ENCODE assay signal across 8 mouse cellular contexts in genomic region chr19:22753311-22753809, GRCm38 (mm10).
A peak's percentile ranks its signal among the peaks of the same experiment; 100 is the strongest.
DNase-seq lines count a peak whose midpoint lies in the region; ATAC-seq and TF ChIP-seq lines count a peak whose summit lies in the region.

No protein-coding gene starts in this region.

- H3K36me3 ChIP-seq in forebrain, embryonic 13.5 days (ENCODE audit: poor library complexity, severe bottlenecking): no peaks in the 10 kb centered on the region
- H3K36me3 ChIP-seq in forebrain, embryonic 10.5 days (replicated peaks): no peaks in the 10 kb centered on the region
- H3K36me3 ChIP-seq in stomach, postnatal 0 days (ENCODE audit: control insufficient read depth, insufficient read depth, low read length): no peaks in the 10 kb centered on the region

- no peak for DNase-seq in forebrain, embryonic 10.5 days (ENCODE audit: extremely low spot score, low spot score)
- DNase-seq in cerebellum, adult 9-10 months: peak; percentile 96
- peak; percentile 32 to 48 for DNase-seq in gastrocnemius, postnatal 36 days
- peak; percentile 61 for DNase-seq in left cerebral cortex, postnatal 4 days
- DNase-seq in retina, postnatal 1 day: peak; percentile 85
- DNase-seq in stomach, postnatal 0 days (ENCODE audit: low spot score): no peak
- DNase-seq in c-Kit-positive CD71-positive TER-119-positive erythroid progenitor cells, embryonic 14.5 days (ENCODE audit: low spot score): no peak

- no peak for TF ChIP-seq EP300 in stomach, postnatal 0 days (optimal IDR thresholded peaks at IDR 0.05)

- H3K27ac ChIP-seq in forebrain, embryonic 13.5 days: no peak overlapping the region
- H3K27ac ChIP-seq in forebrain, embryonic 10.5 days: no peak overlapping the region
- no peak overlapping the region for H3K27ac ChIP-seq in stomach, postnatal 0 days (replicated peaks)

- WGBS in forebrain, embryonic 13.5 days: 54% methylated on average over 13 of the region's 13 CpGs
- WGBS in forebrain, embryonic 10.5 days: 70% methylated on average over 13 of the region's 13 CpGs
- WGBS in stomach, postnatal 0 days: 29% methylated on average over 13 of the region's 13 CpGs

- H3K9ac ChIP-seq in forebrain, embryonic 13.5 days: no peak overlapping the region
- H3K9ac ChIP-seq in stomach, postnatal 0 days (ENCODE audit: low read length): no peak overlapping the region

- H3K9me3 ChIP-seq in forebrain, embryonic 13.5 days (replicated peaks): no peaks in the 10 kb centered on the region
- H3K9me3 ChIP-seq in forebrain, embryonic 10.5 days: no peaks in the 10 kb centered on the region
- H3K9me3 ChIP-seq in stomach, postnatal 0 days (ENCODE audit: control insufficient read depth, low read length): no peaks in the 10 kb centered on the region

- H3K4me1 ChIP-seq in forebrain, embryonic 13.5 days: peaks cover 6% of the 10 kb centered on the region; the same call in 1 of the 2 replicates
- H3K4me1 ChIP-seq in forebrain, embryonic 10.5 days: peaks cover 5% of the 10 kb centered on the region; the same call in 1 of the 2 replicates
- no peaks in the 10 kb centered on the region for H3K4me1 ChIP-seq in stomach, postnatal 0 days (replicated peaks; ENCODE audit: control insufficient read depth, insufficient read depth)

- no peaks in the 10 kb centered on the region for H3K27me3 ChIP-seq in forebrain, embryonic 13.5 days
- H3K27me3 ChIP-seq in forebrain, embryonic 10.5 days (ENCODE audit: poor library complexity, severe bottlenecking): no peaks in the 10 kb centered on the region
- H3K27me3 ChIP-seq in stomach, postnatal 0 days (ENCODE audit: control insufficient read depth, insufficient read depth, low read length): no peaks in the 10 kb centered on the region

- H3K4me2 ChIP-seq in forebrain, embryonic 13.5 days: no peak overlapping the region
- H3K4me2 ChIP-seq in stomach, postnatal 0 days (replicated peaks; ENCODE audit: low read depth): no peak overlapping the region

- TF ChIP-seq CTCF in stomach, postnatal 0 days (IDR thresholded peaks at IDR 0.05; ENCODE audit: low read depth): no peak

- H3K4me3 ChIP-seq in forebrain, embryonic 13.5 days: no peak overlapping the region
- no peak overlapping the region for H3K4me3 ChIP-seq in forebrain, embryonic 10.5 days
- no peak overlapping the region for H3K4me3 ChIP-seq in stomach, postnatal 0 days (ENCODE audit: low read depth, low read length)

- intact Hi-C loops in gastrocnemius, postnatal 36 days (cut with DNase I): no loop called here
- intact Hi-C loops in left cerebral cortex, postnatal 4 days (cut with DNase I): no loop called here

- peak; percentile 90 for ATAC-seq in forebrain, embryonic 13.5 days
- ATAC-seq in stomach, postnatal 0 days (ENCODE audit: low FRiP score, low TSS enrichment): no peak

Comparison
In these comparisons a context has a peak if more than half of its experiments do, and no peak if none do; other contexts are left out.
1. DNase-seq: peak in cerebellum, adult 9-10 months (single experiment), gastrocnemius, postnatal 36 days (2 of 2), left cerebral cortex, postnatal 4 days (single experiment) and retina, postnatal 1 day (single experiment); none in forebrain, embryonic 10.5 days (single experiment), stomach, postnatal 0 days (single experiment) and c-Kit-positive CD71-positive TER-119-positive erythroid progenitor cells, embryonic 14.5 days (single experiment).